Mouse (Mus musculus): Measurements from ENCODE around the gene Irak4.

Gene Irak4

DNA sequence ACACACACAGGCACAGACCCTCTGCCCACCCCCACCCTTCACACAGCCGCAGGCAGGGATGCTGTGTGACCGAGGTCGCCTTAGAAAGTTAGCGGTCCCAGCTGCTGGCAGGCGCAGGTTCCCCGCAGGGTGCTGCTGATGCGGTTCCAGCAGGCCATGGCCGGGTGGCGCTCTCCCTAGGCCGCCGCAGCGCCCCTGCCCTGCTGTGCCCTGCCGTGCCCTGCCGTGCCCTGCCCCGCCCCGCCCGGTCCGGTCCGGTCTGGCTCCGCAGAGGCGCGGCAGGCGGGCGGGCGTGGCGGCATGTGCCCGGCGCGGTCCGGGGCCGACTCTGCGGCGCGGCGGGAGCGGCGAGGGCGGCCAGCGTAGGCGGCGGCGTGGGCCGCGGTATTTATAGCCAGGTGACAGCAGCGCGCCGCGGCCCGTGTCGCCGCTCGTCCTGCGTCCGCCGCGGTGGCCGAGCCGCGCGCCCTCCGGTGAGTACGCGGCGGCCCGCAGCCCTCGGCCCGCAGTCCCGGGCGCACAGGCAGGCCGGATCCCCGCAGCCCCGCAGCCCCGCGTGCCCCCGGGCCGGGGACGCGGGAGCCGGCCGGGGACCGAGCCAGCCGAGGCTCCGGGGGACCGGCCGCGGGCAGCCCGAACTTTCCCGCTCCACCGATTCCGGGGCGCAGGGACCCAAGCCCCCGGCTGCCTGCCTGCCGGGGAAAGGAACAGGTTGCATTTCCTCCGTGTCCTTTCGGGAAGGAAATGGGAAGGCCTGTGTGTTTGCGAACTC, 85.6 kb downstream of the Irak4 start, which contains the start of gene Tmem117:
Tmem117 (plus strand) TSS at position 403 of the 772 bp plus-strand sequence.
- Histone ChIP-seq H3K27me3 (ENCODE audit: control insufficient read depth, insufficient read depth, low read length, poor library complexity, severe bottlenecking) (no peaks in the 10 kb centered on the region), H3K36me3 (ENCODE audit: control insufficient read depth, insufficient read depth, low read length, poor library complexity, severe bottlenecking) (no peaks in the 10 kb centered on the region)
- no peak for DNase-seq (ENCODE audit: low read depth, low spot score)

DNA sequence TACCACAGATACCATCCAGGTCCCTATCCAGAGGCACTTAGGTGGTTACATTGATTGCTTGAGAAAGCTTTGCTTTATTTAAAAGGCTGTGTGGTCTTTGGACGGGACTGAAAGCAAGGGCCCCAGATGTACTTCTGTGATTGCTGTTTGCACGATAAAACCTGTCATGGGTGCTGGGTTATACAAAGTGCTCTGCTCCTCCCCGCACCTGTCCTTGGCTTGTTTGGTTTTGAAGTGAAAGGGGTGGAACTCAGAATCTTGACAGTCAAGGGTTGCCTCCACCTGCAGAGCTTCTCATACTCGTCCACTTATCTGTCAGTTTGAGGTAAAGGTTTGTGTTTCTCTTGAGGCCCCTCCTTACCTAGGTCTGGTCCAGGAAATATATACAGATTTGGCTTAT, 87.1 kb downstream of the Irak4 start:
- Histone ChIP-seq H3K27me3 (ENCODE audit: control insufficient read depth, insufficient read depth, low read length, poor library complexity, severe bottlenecking) (no peaks in the 10 kb centered on the region), H3K36me3 (ENCODE audit: control insufficient read depth, insufficient read depth, low read length, poor library complexity, severe bottlenecking) (no peaks in the 10 kb centered on the region)
- no peak for DNase-seq (ENCODE audit: low read depth, low spot score)
